Mouse (Mus musculus) mouse embryonic stem cell (cell line): ENCODE data around the gene Vps9d1.
"Not testable (repeated sequence)": the region's sequence is repeated elsewhere in the genome, so short reads cannot be mapped to it uniquely, and the experiment has no call there.

Experiments
- in situ Hi-C, 2 experiments: fragments of 300-500 bp; cut with MboI; formaldehyde crosslinking; loops; 1 replicate in 1 of 2; 3 replicates in 1 of 2; pipeline ENCODE4 v1.14.3; 2019 to 2020; ENCODE audit warnings: low sequenced_read_pairs in 2 of 2, low pct_unique_long_range_greater_than_20kb in 1 of 2, mixed read lengths in 1 of 2; ENCODE audit not compliant: unreplicated experiment in 1 of 2

Vps9d1 gene

GRCm38 (mm10) chr8:123257593-123257992 is 3.4 kb upstream of the Vps9d1 start:
- in situ Hi-C loops = not testable (repeated sequence)

DNA sequence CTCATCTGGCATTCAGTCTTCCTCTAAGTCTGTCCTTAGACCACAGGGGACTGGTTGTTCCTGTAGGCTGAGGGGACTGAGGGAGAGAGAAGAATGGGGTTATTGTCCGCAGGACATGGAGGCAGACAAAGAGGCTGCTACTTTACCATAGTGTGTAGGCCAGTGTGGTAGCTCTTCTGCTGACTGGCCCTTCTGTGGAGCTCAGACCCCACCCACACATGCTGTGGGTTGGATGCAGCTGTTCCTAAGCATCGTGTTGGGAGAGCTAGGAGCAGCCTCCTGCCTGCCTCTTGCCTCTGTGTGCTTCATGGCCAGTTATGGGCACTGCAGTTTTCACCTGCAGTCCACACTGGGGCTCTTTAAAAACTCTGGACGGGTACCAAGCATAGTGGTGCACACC is 3.0 kb upstream of the Vps9d1 start:
- in situ Hi-C loops = no loop called here

- in situ Hi-C loops = no loop called here
Measured at GRCm38 (mm10) chr8:123255170-123255569, 1.0 kb upstream of the Vps9d1 start.

DNA sequence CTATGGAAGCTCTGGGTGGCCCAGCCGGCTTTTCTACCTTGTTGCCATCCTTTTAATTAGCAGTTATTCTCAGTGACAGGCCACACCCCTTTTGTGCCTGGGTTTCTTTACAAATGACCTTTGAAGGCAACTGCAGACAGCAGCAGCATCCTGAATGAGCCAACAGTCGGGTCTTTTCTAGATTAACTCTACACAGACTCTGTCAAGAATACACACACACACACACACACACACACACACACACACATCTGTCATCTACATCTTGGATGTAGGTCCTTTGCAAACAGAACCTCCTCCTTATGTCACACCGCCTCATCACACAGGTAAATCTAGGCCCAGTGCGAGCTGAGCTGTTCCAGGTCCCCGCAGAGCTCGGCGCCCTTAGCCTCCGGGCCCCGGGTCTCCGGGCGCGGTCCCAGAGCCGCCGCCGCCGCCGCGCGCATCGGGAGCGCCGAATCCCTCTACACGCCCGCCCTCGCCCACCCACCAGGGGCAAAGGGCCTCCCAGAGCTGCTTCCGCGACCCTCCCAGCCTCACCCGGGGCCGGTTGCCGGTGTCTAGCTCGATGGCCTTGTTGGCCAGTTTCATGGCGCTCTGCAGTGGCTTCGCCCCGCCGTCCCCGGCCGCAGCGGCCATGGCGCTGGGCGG is 573 bp downstream of the Vps9d1 start:
- in situ Hi-C loops = no loop called here

DNA sequence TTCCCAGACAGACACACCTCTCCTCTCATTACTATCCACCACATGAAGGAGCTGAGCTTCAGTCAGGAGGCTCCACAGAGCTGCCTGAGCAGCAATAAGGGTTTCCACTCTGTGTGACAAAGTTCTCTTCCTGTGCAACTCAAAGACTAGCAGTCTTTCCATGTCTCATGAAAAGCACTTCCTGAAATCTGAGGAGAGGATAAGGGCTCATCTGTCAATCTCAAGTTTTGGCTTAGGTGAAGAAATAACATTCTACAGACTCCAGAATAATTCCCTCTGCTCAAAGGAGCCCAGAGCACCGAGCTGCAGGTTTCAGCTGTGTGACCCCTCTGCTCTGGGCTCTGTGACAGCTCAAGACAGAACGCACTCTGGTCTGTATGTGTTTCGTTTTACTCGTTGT is 1.2 kb downstream of the Vps9d1 start:
- in situ Hi-C loops = no loop called here

- in situ Hi-C loops = no loop called here
Measured at GRCm38 (mm10) chr8:123250940-123251339, 3.2 kb downstream of the Vps9d1 start.

DNA sequence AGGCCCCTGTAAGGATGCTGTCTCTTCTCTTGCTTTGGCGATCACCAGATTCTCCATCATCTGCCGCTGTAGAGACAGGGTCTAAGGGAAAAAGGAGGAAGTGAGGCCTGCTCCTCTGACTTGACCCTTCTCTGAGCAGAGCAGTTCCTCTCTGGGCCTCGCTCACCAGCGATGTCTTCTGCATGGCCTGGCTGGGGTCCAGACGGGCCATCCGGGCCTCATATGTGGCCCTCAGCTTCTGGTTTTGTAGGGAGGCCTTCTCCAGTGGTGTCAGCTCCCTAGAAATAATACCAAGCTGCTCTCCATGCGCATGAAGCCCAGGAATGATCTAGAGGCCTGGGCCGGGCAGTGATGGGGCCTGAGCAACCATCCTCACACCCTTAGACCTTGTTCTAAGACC is 5.6 kb downstream of the Vps9d1 start:
- in situ Hi-C loops = no loop called here

GRCm38 (mm10) chr8:123247748-123248147 is 6.4 kb downstream of the Vps9d1 start:
- in situ Hi-C loops = no loop called here

GRCm38 (mm10) chr8:123245543-123245942 is 8.6 kb downstream of the Vps9d1 start:
- in situ Hi-C loops = no loop called here

- in situ Hi-C loops = no loop called here
Measured at GRCm38 (mm10) chr8:123244382-123244781, 9.8 kb downstream of the Vps9d1 start.

GRCm38 (mm10) chr8:123243053-123243452 is 11.1 kb downstream of the Vps9d1 start:
- in situ Hi-C loops = no loop called here

DNA sequence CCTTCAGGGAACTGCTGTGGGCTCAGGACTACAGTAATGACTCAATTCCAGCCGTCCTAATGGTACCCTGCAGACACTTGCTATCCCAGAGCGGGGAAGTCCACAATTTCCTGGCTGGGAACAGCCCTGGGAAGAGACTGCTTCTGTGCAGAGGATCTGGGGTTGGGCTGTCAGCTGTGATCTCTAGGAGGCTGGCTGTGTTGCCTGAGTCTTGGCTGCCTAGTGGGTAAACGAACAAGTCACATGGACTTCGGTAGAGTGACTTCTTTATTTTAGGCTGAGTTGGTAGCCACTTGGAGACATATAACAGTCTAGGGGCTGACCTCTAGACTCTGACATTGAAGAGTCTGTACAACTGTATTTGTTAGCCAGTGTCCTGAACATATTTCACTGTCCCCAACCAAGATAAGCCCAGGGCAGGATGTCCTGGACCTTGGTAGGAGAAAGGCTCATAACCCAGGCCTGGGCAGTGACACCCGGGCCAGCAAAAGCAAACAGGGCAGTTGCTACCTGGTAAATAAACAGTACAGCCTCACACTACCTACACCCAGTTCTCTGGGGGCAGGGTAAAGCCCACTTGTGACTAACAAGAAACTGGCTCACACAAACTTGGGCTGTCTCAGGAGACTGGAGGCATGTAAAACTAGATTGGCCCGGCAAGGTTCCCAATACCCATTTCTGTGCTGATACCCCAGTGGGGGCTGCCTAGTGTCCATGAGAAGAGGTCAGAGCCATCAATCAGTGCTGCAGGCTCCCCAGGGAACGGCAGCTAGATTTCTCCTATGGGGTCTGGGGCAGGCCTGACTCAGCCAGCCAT is 11.8 kb downstream of the Vps9d1 start:
- in situ Hi-C loops = no loop called here

DNA sequence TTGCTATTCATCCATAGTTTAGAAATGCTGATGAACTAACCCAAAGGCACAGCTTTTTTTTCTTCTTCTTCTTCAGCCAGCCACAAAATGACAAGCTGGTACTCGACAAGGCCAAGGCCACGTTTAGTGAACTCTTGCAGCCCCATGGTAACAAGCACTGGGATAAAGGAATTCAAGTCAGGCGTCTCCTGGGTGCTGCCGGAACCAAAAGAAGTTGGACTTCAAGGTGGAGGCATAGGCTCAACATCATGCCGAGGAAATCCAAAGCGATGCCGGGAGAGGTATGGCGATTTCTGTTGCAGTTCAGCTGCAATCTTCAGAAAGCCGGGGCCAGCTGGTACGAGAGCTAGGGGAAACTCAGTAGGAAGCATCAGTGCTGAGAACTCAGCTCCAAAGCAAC is 14.8 kb downstream of the Vps9d1 start:
- in situ Hi-C loops = no loop called here

- in situ Hi-C loops = no loop called here
Measured at GRCm38 (mm10) chr8:123235520-123236497, 18.3 kb downstream of the Vps9d1 start, which contains the start of gene Spata2l. Gene Spata2l, minus strand, starts transcription at chr8:123236233.

DNA sequence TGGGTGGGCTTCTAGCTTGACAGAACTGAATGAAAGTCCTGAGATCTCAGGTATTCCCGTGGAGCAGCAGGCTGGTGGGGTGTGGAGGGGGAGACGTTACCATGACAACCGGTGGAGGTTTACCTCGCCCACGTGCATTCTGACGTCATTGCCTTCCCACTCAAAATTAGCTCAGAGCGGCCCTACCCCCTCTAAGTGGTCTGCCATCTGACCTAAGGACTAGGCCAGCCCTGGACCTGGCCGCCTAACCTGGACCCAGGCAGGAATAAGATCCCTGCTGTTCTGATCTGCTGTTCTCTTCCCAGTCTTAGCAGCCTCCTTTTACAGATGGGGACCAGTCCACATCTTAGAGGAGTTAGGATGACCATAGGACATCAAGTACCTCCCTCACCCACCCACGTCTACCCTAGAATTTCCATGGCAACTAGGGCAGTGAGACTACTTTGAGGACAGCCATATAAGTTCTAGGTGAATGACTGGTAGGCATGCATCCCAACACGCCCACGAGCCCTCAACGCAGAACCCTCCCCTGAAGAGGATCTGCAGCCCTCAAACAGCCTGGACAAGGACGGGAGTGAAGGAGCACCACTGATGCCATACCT is 19.1 kb downstream of the Vps9d1 start:
- in situ Hi-C loops = no loop called here

GRCm38 (mm10) chr8:123233760-123234159 is 20.4 kb downstream of the Vps9d1 start:
- in situ Hi-C loops = no loop called here

DNA sequence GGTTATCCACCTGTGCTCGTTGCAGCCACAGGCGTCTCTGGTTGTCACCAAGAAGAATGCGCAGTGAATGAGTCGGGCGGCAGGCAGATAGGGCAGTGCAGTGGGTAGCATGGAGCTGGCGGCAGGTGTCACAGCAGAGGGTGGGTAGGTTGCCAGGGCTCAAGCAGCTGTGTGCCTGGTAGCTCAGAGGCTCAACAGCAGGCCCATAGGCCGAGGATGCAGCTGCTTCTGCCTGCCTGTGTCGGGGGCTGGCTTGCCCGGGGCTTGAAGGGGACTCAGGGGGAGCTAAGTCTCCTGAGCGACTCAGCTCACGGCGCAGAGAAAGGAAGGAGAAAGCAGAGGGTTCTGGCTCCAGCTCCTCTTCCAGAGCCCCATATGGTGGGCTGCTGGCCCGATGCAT is 20.8 kb downstream of the Vps9d1 start:
- in situ Hi-C loops = no loop called here

DNA sequence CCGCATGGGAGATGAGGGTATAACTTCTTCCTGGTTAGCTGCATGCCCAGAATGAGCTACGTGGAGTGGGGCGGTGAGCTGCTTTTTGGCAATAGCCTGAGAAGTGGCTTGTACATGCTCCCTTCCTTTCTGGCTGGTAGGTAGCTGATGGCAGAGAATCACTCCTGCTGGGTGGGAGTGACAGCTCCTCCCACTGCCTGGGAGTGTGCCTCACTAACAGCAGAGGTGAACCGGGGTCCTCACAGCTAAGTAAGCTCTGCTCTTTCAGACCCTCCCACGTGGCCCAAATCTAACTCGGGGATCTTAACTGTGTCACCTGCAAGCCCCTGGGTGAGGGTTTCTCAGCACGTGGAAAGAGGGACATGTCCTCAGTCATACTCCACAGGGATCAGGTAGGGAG is 21.6 kb downstream of the Vps9d1 start:
- in situ Hi-C loops = no loop called here

- in situ Hi-C loops = no loop called here
Measured at GRCm38 (mm10) chr8:123231742-123232141, 22.4 kb downstream of the Vps9d1 start.
